Mouse (Mus musculus): ENCODE measurements around the gene Srgap3.

The Srgap3 gene

DNA sequence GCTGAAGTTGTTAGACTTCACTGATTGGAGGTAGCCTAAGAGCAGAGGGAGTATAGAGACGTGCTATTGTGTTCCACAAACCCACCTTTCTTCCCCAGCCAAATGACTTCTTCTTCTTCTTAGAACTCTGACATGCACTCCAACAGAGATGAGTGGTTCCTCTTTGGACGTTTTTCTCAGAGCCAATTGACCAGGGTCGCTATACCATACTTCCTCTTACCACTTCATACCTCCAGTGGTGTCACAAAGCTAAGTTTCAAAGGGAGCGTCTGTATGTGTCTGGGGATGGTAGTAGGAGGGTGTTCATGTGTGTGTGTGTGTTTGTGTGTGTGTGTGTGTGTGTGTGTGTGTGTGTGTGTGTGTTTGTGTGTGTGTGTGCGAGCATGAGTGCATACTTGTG, 195.1 kb downstream of the Srgap3 start:
- in situ Hi-C loops (cut with MboI, MseI) = no loop called here

DNA sequence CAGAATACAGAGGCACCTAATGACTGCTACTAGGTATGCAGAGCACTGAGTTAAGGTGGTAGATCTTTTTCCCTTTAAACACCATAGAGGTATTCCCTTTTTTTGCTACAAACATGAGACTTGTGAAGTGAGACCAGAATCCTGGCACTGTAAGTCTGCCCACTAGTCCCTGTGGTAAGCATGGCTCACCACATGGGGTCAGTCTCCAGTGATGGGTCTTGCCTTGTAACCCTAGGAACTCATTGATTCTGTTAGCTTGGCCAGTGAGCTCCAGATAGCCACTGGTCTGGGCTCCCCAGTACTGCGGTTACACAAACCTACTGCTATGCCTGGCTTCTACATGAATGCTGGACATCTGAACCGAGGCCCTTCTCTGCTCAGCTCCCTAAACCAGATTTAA, 204.8 kb downstream of the Srgap3 start:
- in situ Hi-C loops (cut with MboI, MseI) = loop anchor here (25.0 kb wide), 1 partner anchor 445 kb away; the partner anchor contains the start of gene Lhfpl4

DNA sequence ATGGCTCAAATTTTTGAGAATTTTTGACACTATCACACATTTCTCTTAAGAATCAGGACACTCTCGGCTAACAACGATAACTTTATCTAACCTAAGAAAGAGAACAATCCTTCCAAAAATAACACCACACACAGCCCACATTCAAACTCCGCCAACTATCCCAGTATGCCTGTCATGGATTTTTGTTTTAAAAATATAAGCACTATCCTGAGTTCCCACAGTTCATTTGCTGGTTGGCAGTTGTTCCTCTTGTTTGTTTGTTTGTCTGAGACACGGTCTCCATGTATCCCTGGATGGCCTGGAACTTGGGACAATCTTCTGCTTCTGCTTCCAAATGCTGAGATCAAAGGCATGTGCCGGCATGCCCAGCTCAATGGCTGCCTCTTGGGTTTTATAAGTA, 205.3 kb downstream of the Srgap3 start:
- in situ Hi-C loops (cut with MboI, MseI) = loop anchor here (25.0 kb wide), 1 partner anchor 446 kb away; the partner anchor contains the start of gene Lhfpl4

DNA sequence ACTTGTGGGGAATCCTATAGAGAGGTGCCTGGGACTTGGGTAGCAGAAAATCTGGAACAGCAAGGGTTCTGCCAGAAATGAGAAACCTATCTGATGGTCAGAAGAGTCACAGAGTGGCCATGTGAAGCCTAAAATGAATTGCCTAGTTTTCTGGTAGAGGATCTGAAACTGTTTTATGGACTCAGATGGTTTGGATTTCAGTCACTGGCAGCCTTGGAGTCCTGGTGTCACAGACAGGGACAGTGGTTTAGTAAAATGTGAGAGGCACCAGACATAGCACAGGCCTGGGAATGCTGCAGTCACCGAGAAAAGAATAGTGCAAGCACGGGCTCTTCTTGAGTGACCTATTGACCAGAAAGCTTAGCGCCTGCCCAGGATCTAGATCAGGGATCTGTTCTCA, 207.4 kb downstream of the Srgap3 start:
- in situ Hi-C loops (cut with MboI, MseI) = loop anchor here (25.0 kb wide), 1 partner anchor 448 kb away; the partner anchor contains the start of gene Lhfpl4

DNA sequence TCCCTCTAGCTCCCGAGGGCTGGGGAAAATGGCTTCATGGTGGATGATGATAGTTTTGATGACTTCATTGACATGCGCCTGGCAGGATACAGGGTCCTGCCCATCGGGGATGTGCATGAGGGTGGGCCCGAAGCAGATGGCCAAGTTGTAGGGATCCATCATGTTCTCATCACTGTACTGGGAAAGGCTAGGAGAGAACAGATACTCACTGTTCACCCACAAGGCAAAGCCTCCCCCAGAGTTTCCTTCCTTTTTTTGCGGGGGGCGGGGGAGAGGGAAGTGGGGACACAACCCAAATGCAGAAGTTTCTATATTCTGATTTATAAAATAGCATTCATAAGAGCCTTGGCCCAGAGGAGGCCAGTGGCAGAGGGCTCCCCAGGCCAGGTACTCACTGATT, 208.1 kb downstream of the Srgap3 start:
- in situ Hi-C loops (cut with MboI, MseI) = loop anchor here (25.0 kb wide), 1 partner anchor 448 kb away; the partner anchor contains the start of gene Lhfpl4

DNA sequence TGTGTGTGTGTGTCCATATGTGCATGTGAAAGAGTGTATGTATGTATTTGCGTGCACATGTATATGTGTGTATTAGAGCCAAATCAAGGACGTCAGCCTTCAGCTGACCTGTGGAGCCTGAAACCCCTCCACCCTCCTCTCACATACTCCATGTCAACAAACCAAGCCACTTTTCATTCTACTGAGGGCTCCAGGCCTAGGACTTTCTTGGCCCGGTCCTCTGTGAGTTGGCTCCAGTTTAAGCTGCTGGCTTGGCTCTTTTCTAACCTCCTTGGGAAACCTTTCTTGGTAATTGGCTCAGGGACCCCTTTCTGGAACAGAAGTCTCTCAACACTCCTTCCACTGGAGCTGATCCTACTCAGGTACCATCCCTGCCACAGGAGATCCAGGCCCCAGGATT, 210.6 kb downstream of the Srgap3 start:
- in situ Hi-C loops (cut with MboI, MseI) = loop anchor here (25.0 kb wide), 1 partner anchor 451 kb away; the partner anchor contains the start of gene Lhfpl4

DNA sequence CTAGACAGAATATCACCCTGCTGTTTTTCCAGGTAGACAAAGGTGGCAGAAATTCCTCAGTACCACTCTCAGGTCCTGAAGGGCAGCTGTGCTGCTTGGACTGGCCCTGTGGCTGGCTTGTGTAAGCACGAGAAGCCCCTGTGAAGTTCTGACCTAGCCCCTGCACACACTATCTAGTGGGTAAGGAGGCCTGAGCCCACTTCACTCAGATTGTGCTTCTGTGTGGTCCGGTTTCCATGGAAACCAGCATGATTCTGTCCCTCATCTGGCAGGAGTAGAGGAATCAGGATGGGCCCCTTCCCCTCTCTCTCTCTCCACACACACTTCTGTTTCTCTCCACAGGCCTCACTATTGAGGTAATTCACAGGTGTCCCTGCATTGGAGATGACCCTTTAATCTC, 212.0 kb downstream of the Srgap3 start:
- in situ Hi-C loops (cut with MboI, MseI) = loop anchor here (25.0 kb wide), 1 partner anchor 452 kb away; the partner anchor contains the start of gene Lhfpl4

DNA sequence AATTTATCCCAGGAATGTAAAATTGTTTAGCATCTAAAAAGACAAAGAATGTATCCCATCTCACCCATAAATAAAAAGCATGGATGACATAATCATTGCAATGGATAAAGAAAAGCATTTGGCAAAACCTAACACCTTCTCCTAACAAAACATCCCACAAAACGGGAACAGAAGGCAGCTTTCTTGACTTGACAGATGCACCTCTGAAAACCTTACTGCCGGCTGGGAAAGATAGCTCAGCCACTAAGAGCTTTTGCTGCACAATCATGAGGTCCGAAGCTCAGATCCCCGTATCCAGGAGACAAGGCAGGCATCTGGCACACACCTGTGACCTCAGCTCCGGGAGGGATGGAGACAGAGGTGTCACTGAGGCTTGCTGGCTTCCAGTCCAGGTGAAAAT, 213.1 kb downstream of the Srgap3 start:
- in situ Hi-C loops (cut with MboI, MseI) = loop anchor here (25.0 kb wide), 1 partner anchor 453 kb away; the partner anchor contains the start of gene Lhfpl4

DNA sequence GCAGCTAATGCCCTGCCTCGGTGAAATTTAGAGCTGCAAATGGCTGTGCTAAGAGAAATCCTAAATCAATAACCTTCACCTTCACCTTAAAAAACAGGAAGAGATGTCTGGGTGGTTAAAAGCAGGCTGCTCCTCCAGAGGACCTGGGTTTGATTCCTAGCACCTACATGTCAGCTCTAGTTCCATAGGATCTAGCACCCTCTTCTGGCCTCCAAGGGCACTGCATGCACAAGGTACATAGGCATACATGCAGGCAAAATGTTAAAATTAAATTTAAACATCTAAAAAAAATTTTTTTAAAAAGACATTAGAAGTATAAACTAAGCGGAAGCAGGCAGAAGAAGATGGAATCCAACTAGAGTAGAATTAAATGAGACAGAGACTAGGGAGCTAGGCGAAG, 214.6 kb downstream of the Srgap3 start:
- in situ Hi-C loops (cut with MboI, MseI) = loop anchor here (25.0 kb wide), 1 partner anchor 455 kb away; the partner anchor contains the start of gene Lhfpl4

DNA sequence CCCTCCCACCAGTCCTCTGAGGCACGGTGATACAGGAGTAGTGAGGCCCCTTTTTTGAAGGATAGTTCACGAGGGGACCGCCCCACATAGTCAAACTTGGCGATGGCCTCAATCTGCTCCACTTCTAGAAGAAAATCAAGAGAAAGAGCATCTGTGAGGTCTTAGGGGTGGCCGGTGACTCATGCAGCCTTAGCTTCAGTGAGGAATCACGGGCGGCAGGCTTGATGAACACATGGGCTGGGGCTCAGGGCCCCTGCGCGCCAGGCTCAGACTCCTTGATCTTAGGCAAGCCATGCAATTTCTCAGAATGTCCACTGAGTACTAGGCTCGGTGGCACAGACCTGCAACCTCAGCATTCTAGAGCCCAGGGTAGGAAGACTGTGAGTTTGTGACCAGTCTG, 215.7 kb downstream of the Srgap3 start:
- in situ Hi-C loops (cut with MboI, MseI) = loop anchor here (25.0 kb wide), 1 partner anchor 456 kb away; the partner anchor contains the start of gene Lhfpl4

DNA sequence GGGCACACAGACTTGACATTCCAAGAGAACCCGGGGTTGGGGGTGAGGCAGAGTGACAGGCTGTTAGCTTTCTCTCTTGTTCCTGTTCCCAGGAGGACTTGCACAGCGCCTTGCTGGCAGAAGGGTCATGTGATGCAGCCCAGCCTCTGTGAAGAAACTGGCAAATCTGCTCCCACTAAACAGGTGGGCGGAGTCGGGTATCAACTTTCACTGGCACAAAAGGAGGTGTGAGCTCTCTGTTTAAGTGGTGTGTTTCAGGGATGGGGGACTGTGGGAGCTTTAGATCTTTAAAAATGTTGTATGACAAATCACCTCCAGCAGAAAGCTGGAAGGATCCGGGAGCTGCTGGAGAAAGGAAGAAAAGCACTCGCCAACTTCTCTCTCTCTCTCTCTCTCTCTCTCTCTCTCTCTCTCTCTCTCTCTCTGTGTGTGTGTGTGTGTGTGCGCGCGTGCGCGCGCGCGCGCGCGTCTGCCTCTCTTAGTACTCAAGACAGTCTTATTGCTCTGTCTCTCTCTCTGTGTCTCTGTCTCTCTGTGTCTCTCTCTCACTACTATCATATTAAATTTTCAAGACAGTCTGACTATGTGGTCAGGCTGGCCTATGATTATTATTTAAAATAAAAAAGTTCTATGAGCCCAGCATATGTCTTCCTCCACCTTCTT, 218.2 kb downstream of the Srgap3 start:
- in situ Hi-C loops (cut with MboI, MseI) = loop anchor here (25.0 kb wide), 1 partner anchor 458 kb away; the partner anchor contains the start of gene Lhfpl4

DNA sequence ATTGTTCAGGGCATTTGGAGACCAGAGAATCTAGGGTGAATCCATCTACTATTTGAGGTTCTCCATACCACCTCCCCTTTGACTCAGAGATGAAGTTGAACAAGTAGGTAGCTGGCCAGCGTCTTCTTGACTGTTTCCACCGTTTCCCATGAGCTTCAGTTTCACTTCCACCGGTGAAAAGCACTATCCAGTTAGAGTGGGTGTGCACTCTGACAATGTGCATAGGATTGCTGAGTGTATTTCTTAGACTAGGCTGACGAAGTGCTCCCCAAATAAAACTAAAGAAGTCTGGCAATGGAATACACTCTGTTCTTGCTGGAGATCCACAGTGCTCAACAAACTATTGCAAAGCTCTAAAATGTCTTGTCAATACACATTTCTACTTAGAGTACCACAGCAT, 221.6 kb downstream of the Srgap3 start:
- in situ Hi-C loops (cut with MboI, MseI) = loop anchor here (25.0 kb wide), 1 partner anchor 462 kb away; the partner anchor contains the start of gene Lhfpl4

DNA sequence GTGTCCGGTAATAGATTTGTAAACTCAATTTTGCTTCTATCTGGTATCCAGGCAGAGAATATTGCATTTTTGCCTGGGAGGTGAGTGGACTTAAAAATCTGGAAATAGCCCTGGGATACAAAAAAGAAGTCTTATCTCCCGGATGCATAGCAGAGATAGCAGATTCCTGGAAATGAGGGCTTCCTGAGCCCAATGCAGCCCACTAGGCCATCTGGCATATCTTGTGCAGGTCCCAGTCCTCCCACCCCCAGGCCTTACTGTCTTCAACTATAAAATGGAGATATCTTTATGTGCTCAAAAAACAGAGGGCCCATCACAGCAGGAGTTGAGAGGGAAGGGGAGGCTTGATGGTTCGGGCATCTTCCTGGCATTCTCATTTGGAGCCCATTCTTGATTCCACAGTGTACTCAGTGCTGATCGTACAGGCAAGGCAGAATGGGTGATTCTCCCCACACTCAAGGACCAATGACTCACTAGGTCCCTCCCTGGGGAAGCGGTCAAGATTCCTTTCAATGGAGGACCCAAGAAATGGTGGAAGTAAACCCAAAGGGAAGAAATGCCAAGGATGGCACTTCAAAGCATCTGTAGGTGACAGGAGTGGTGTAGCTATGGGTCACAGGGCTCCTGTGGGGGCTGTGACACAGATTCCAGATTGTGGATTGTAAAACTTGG, 226.5 kb downstream of the Srgap3 start:
- in situ Hi-C loops (cut with MboI, MseI) = no loop called here

DNA sequence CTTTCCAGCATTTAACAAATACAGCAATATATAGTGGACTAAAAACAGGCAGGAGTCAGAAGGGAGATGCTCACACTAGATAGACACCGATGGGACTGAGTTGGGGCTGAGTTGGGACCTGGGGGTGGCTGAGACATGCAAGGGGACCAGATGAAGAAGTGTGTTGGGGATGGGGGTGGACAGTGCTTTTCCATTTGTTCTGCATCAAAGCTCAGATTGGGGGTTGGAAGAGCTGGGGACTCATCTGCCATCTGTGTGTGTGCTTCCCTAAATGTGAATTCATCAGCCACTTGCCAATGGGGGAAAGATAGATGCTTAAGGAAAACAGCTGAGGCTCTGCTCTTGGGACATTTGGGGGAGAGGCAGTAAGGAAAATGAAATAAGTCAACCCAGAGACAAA, 227.1 kb downstream of the Srgap3 start:
- in situ Hi-C loops (cut with MboI, MseI) = no loop called here

DNA sequence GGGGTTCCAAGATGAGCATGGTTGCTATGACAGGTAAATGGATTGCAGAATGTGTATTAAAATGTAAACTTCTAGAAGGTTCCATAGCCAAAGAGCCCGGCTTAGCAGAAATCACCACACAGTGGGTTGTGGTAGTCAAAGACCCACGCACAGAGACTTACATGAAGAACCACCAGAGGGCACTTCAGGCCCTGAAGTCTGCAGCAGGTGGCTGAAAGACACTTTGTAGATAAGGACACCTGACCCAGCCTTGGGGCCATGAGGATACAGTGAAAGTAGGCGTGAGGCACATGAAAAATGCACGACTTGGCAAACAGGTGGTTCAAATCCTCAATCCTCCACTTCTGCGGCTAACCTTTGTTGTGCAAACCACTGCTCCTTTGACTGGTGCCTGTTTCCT, 229.9 kb downstream of the Srgap3 start:
- in situ Hi-C loops (cut with MboI, MseI) = no loop called here

DNA sequence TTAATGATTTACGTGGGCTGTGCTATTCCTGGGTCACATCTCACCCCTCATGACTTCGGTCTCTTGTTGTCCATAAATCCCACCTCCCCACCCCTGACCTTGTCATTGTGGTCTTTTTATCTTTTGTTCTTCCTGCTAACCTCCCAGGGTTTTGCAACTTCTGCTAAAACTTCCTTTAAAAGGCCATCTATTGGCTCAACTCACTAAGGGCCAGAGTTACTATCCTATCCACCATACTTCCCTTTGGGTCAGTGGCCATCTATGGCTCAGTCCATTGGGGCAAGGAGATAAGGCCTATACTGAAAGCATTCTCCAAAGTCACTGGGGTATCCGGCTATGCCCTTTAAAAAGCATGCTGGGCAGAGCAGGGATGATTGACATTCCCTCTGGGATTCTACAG, 233.1 kb downstream of the Srgap3 start:
- in situ Hi-C loops (cut with MboI, MseI) = no loop called here

DNA sequence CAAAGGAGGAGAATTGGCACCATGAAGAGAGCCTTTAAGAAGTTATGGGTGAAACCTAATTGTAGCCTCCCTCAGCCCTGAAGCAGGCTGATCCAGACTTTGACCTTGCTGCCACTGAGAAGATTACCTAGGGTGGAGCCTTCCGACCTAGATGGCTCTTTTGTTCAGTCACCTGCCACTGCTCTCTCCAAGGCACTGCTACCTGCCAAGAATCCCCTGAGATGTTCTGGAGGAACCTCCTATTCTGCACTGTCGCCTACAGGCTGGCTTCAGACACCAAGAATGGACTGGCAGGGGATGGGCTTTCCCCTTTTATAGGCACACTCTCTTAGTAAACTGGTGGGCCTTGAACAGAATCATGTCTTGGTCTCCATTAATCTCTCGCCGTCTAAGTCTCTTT, 244.8 kb downstream of the Srgap3 start:
- in situ Hi-C loops (cut with MboI, MseI) = loop anchor here (5.0 kb wide), 1 partner anchor 300 kb away; no protein-coding TSS in a partner anchor

DNA sequence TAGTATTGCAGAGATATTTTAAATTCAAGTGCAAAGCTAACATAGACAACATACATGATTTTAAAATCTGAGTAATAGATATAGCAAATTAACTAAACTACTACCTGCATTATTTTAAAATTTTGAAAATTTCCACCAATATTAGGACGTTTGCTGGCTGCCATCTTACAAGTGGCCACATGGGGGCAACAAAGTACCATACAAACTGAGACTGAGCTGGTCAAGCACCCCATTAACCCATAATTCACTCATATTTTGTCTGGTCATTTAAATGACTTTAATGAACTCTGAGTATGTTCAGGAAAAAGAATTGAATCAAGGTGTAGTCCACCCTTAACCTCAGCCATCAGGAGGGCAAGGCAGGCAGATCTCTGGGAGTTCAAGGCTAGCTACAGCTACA, 246.7 kb downstream of the Srgap3 start:
- in situ Hi-C loops (cut with MboI, MseI) = loop anchor here (5.0 kb wide), 1 partner anchor 302 kb away; no protein-coding TSS in a partner anchor

DNA sequence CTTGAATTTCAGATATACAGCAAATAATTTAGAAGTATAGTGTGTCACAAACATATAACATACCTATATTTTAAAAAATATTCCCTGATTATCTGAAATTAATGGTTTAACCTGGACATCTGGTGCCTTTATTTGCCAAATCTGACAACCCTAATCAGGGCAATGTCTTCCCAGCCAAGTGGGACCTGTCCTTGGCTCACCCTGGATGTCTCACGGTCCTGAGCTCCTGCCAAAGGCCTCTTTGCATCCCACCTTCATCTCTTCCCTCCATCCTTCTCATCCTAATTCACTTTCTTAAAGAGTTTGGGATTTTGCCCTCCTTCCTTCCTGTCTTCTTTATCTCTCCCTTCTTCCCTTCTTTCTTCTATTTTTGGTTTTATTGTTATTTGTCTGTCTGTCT, 248.0 kb downstream of the Srgap3 start:
- in situ Hi-C loops (cut with MboI, MseI) = no loop called here

DNA sequence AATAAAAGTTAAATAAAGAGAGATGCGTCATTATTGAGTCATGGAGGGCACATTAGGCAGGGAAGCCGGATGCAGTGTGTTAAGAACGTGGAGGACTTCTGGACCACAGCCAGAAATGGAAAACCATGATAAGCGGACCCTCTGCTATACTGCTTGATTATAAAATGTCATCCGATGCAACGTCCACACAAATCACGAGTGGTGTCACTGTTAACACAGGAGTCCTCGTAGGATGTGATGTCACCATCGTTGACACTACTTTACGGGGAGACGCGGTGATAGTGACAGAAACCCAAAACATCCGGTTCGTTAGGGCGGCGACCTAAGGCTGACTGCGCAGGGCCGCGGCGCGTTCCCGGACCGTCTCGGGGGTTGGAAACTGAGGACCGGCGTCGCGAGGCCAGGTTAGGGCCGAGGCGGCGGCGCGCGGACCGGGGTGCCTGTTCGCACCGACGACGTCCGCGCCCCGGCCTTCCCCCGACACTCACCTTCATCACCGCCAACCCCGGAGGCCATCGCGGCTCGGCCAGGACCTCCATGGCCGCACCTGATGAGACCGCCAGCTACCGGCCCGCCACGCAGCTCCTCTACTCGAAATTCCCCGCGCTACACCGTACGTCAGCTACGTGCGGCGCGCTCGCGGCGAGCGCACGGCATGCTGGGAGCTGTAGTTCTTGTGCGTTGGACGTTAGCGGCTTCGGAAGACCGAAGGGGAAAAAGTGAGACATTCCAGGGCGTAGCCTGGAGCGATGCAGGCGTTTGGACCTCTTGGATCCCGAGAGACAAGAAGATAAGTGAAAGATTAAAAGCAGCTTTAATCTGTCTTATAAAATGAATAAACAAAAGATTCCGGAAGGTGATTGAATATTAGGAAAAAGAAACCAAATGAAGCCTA, 250.8 kb downstream of the Srgap3 start, which contains the start of gene Rad18:
Gene Rad18 (minus strand): TSS at position 631 of the 895 bp plus-strand sequence.
- in situ Hi-C loops (cut with MboI, MseI) = no loop called here

DNA sequence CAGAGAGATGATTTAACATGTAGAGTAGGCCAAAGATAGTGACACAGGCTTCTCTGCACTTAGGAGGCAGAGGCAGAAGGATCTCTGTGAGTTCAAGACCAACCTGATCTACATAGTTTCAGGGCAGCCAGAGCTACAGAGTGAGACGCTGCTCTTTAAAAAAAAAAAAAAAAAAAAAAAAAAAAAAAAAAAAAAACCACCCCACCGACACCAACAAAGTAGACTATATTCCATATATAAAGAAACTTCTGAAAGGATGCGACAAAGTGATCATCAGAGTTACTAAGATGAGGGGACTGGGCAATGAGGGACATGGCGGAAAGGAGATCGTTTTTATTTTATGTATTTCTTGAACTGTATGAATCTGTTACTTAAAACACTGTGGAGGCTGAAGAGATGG, 252.6 kb downstream of the Srgap3 start:
- in situ Hi-C loops (cut with MboI, MseI) = no loop called here
